Mouse (Mus musculus): ENCODE results near the gene Gm26566.
"Not testable (repeated sequence)": the region's sequence is repeated elsewhere in the genome, so short reads cannot be mapped to it uniquely, and the experiment has no call there.

Gene Gm26566

DNA sequence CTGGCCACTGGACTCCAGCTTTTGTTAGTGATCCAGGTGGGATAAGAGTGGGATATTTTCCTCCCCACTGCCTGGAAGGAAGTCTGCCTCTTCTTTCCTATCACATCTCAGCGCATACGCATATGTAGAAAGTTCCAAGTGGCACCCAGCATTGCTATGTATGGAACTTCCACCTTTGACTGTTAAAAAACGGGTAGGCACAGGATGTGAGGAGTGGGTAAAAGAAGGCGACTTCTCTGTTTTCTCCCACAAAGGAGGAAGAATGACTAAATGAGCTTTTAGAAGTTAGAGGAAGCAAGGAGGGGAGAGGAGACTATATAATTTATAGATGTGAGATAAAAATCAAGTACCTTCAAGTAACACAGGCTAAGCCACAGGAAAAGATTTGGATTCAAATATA lies 19.8 kb downstream of the Gm26566 start:
- DNase-seq = no peak

DNA sequence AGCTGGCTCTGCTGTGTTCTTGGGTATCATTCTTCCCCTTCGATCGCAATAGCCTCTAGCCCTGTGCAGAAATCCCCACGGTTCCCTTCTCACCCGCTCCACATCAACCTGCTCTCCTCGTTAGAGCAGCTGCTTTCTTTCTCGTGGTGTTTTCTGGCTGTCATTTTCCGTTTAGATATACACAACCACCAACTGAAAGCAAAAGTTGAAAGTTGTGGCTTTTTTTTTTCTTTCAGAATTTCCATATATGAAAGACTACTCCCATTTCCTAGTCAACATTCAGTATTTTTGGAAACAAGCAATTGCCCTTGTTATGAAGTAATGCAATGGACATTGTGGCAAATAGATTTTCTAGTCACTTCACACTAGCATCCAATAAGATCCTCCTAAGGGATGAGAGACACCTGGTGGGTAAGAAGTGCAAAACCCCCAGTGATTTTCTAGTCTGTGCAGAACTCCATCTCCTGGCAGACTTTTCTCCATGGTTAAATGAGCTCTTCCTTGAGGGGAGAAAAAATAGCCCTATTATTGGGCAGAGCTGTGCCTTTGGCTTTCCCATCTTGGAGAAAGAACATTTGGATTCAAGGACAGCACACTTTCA lies 21.3 kb downstream of the Gm26566 start:
- no peak for DNase-seq

GRCm38 (mm10) chr4:88744207-88744606 lies 22.6 kb downstream of the Gm26566 start:
- no peak for DNase-seq

- no peak for DNase-seq
Observed at GRCm38 (mm10) chr4:88749926-88750325, 28.3 kb downstream of the Gm26566 start.

DNA sequence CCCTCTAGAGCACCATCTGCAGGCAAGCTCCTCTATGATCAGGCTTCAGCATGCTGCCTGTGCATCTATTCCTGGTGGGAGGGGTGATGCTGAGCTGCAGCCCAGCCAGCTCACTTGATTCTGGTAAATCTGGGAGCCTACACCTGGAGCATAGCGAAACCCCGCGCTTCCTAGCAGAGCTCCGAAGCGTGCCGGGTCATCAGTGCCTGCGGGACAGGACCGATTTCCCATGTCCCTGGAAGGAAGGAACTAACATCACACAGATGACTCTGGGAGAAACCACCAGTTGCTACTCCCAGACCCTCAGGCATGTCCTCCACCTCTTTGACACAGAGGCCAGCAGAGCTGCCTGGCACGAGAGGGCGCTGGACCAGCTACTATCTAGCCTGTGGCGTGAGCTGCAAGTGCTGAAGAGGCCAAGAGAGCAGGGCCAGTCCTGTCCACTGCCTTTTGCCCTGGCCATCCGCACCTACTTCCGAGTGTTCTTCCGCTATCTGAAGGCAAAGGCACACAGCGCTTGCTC lies 33.3 kb downstream of the Gm26566 start, which contains the start of gene Gm13271:
Gm13271 (plus strand) TSS at position 51 of the 523 bp plus-strand sequence.
- peak; percentile 34 to 71 for DNase-seq

DNA sequence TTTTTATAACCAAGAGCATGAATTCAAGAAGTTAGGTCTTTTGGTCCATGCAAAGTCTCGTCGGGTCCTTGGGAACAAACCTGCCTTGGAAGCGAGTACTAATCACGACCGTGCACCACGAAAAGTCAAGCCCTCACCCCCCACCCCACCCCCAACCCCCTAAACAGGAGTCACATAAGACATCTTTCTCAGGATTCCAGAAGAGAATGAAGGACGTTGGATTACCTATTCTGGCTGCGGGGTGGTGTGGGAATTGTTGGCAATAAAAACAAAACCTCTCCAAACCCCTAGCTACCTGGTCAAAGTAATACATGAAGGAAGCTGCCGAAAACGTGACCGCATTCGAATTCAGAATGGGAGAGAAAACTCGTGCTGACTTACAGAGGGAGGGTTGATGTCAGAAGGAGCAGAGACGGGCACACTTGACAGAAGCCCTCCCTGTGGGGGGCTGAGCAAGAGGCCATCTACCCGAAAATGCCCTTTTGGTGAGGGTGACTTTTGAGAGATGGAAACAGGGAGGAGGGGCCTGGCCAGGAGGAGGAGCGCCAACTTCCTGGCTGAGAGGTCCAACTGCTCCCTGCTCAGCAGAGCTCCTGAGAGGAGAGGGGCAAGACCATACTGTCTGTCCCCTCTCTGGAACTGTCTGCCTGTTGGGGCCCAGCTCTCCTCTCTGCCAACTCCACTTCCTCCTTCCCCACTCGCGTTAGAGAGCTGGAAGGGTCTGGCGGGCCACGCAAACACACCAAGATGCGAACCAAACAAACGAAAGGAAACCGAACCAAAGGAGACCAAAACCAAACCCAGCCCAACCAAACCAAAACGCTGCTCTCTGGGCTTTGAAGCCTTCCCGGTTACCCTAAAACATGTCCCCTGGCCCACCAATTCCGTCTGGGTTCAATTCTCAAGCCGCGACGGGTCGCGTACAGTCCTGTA lies 35.2 kb downstream of the Gm26566 start:
- peak in 1 of 2 experiments; percentile 41 for DNase-seq

DNA sequence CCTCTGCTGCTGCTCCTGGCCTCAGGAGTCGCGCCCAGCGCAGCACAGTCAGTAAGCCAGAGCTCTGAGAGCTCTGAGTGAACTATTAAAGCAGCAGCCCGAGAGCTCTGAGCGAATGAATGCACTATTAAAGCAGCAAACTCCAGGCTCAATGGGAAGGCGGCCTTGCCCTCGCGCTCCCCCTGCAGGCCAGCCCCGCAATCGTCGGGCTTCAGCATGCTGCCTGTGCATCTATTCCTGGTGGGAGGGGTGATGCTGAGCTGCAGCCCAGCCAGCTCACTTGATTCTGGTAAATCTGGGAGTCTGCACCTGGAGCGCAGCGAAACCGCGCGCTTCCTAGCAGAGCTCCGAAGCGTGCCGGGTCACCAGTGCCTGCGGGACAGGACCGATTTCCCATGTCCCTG lies 36.0 kb downstream of the Gm26566 start:
- DNase-seq = peak; percentile 86 to 89

GRCm38 (mm10) chr4:88758751-88759150 lies 37.1 kb downstream of the Gm26566 start:
- not testable (repeated sequence) for DNase-seq

- DNase-seq = peak; percentile 50 to 59
Observed at GRCm38 (mm10) chr4:88759610-88760268, 38.1 kb downstream of the Gm26566 start, which contains the start of gene Gm13283. Gene Gm13283 (plus strand): TSS chr4:88760119.

- DNase-seq = peak; percentile 78 to 91
Observed at GRCm38 (mm10) chr4:88760431-88760830, 38.8 kb downstream of the Gm26566 start.

DNA sequence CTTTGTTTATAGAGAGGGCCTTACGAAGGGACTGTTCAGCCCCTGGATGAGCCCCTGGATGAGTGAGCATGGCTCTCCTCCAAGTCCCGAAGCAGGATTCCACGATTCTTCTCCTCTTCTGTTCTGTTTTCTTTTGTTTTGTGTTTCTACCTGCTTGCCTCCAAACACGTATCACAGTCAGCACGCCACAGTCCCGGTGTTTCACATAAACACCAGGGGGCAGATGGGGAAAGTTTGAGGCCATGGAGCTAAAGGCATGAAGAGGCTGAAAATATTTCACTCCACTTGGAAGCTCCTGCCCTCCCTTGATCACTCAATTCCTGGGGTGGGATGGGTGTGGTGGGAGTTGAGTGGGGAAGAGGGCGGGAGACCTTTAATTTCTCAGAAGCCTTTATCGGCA lies 40.2 kb downstream of the Gm26566 start:
- peak; percentile 55 to 75 for DNase-seq

DNA sequence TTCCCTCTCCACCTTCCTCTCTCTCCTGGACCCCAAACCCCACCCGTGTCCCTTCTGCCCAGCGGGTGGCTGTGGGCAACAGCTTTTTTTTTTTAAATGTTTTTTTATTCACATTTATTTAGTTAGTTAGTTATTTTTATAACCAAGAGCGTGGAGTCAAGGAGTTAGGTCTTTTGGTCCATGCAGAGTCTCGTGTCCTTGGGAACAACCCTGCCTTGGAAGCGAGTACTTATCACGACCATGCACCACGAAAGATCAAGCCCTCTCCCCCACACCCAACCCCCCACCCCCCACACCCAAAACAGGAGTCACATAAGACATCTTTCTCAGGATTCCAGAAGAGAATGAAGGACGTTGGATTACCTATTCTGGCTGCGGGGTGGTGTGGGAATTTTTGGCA lies 40.7 kb downstream of the Gm26566 start:
- peak in 1 of 2 experiments; percentile 45 for DNase-seq

GRCm38 (mm10) chr4:88763384-88764018 lies 41.9 kb downstream of the Gm26566 start:
- DNase-seq = peak; percentile 68 to 88

Measured in kidney, postnatal 25 days (tissue).